Mouse (Mus musculus): ENCODE measurements around the gene Wars.

The Wars gene

GRCm38 (mm10) chr12:108909846-108910433, 16.0 kb upstream of the Wars start:
- CTCF ChIA-PET: no interaction called here

GRCm38 (mm10) chr12:108906398-108906797, 12.4 kb upstream of the Wars start:
- CTCF ChIA-PET: no interaction called here

- CTCF ChIA-PET: no interaction called here
Measured at GRCm38 (mm10) chr12:108905620-108906302, 11.8 kb upstream of the Wars start.

- CTCF ChIA-PET: interaction anchor here (0.6 to 1.7 kb wide), 2 partner anchors 93 to 728 kb away, joined by 3 read pairs; no protein-coding TSS in a partner anchor
Measured at GRCm38 (mm10) chr12:108904276-108904653, 10.3 kb upstream of the Wars start.

- CTCF ChIA-PET: interaction anchor here (0.6 to 1.7 kb wide), 2 partner anchors 93 to 729 kb away, joined by 3 read pairs; no protein-coding TSS in a partner anchor
Measured at GRCm38 (mm10) chr12:108903600-108904275, 9.8 kb upstream of the Wars start.

GRCm38 (mm10) chr12:108902940-108903339, 9.0 kb upstream of the Wars start:
- CTCF ChIA-PET: interaction anchor here (0.6 kb wide), 1 partner anchor 171 kb away, joined by 5 read pairs; no protein-coding TSS in a partner anchor

GRCm38 (mm10) chr12:108901346-108901745, 7.4 kb upstream of the Wars start:
- CTCF ChIA-PET: no interaction called here

GRCm38 (mm10) chr12:108896006-108896405, 2.0 kb upstream of the Wars start:
- CTCF ChIA-PET: no interaction called here

GRCm38 (mm10) chr12:108894432-108894816, 450 bp upstream of the Wars start:
- CTCF ChIA-PET: interaction anchor here (0.7 kb wide), 1 partner anchor 1658 kb away, joined by 7 read pairs; no protein-coding TSS in a partner anchor

- CTCF ChIA-PET: no interaction called here
Measured at GRCm38 (mm10) chr12:108892989-108893714, 822 bp downstream of the Wars start, which contains the start of gene Wdr25. Gene Wdr25 (plus strand): TSS chr12:108893631.

GRCm38 (mm10) chr12:108888632-108889031, 5.3 kb downstream of the Wars start:
- CTCF ChIA-PET: no interaction called here

- CTCF ChIA-PET: no interaction called here
Measured at GRCm38 (mm10) chr12:108887077-108887476, 6.9 kb downstream of the Wars start.

GRCm38 (mm10) chr12:108885906-108886305, 8.1 kb downstream of the Wars start:
- CTCF ChIA-PET: no interaction called here

GRCm38 (mm10) chr12:108882776-108883175, 11.2 kb downstream of the Wars start:
- CTCF ChIA-PET: no interaction called here

GRCm38 (mm10) chr12:108881192-108881591, 12.8 kb downstream of the Wars start:
- CTCF ChIA-PET: no interaction called here

GRCm38 (mm10) chr12:108880606-108881005, 13.4 kb downstream of the Wars start:
- CTCF ChIA-PET: no interaction called here

GRCm38 (mm10) chr12:108879138-108879537, 14.8 kb downstream of the Wars start:
- CTCF ChIA-PET: no interaction called here

GRCm38 (mm10) chr12:108873122-108873521, 20.9 kb downstream of the Wars start:
- CTCF ChIA-PET: no interaction called here

GRCm38 (mm10) chr12:108869575-108869974, 24.4 kb downstream of the Wars start:
- CTCF ChIA-PET: no interaction called here

GRCm38 (mm10) chr12:108865007-108865494, 28.9 kb downstream of the Wars start:
- CTCF ChIA-PET: no interaction called here

- CTCF ChIA-PET: no interaction called here
Measured at GRCm38 (mm10) chr12:108858486-108858885, 35.5 kb downstream of the Wars start.

GRCm38 (mm10) chr12:108857589-108858184, 36.3 kb downstream of the Wars start:
- CTCF ChIA-PET: no interaction called here

Measured in spleen, embryonic (tissue).